Comparison of ENCODE assay signal across 30 mouse cellular contexts in genomic region chr5:139309946-139310345, GRCm38 (mm10). TPM values are rescaled to one million over a fixed set of nuclear protein-coding genes. Genes with fewer than 3 reads are reported as not detected.
DNase-seq lines count a peak whose midpoint lies in the region; ATAC-seq and TF ChIP-seq lines count a peak whose summit lies in the region.
"Had no signal": no experiment of that assay in that cellular context is flagged by ENCODE, and none has a peak within 500 bp of the region (broad histone marks: within the 10 kb centered on the region; RNA-seq: fewer than 3 reads in every experiment).

No protein-coding gene starts in this region.

- no peaks in the 10 kb centered on the region for H3K27me3 ChIP-seq in MEL (ENCODE audit: control insufficient read depth in 1 of 2, insufficient read depth in 2 of 2, low read length in 2 of 2)
- no peaks in the 10 kb centered on the region for H3K27me3 ChIP-seq in intestine, postnatal 0 days (replicated peaks; ENCODE audit: control insufficient read depth, insufficient read depth, low read length)
- no peaks in the 10 kb centered on the region for H3K27me3 ChIP-seq in small intestine, adult 2 months (ENCODE audit: control insufficient read depth, insufficient read depth, low read length)
- H3K27me3 ChIP-seq: hindbrain, embryonic 12.5 days; kidney, embryonic 15.5 days; limb, embryonic 13.5 days; liver, embryonic 12.5 days; megakaryocyte, embryonic 14.5 days; midbrain, embryonic 15.5 days; neural tube, embryonic 15.5 days had no signal

- WGBS in intestine, postnatal 0 days = 56% methylated on average over 3 of the region's 3 CpGs
- WGBS in small intestine, adult 2 months = 57% methylated on average over 3 of the region's 3 CpGs

- H3K79me2 ChIP-seq in MEL (ENCODE audit: control insufficient read depth, insufficient read depth, low read length, poor library complexity) = peaks cover 7% of the 10 kb centered on the region; the same call in 1 of the 2 replicates

- no peak overlapping the region for H3K4me3 ChIP-seq in MEL (ENCODE audit: control insufficient read depth in 1 of 2, insufficient read depth in 1 of 2, low read depth in 2 of 2, low read length in 2 of 2)
- H3K4me3 ChIP-seq in intestine, postnatal 0 days (ENCODE audit: low read depth, low read length) = no peak overlapping the region
- H3K4me3 ChIP-seq in small intestine, adult 2 months (ENCODE audit: low read depth, low read length) = no peak overlapping the region
- H3K4me3 ChIP-seq: embryonic facial prominence, embryonic 10.5 days; hindbrain, embryonic 12.5 days; kidney, embryonic 15.5 days; limb, embryonic 13.5 days; liver, embryonic 12.5 days; megakaryocyte, embryonic 14.5 days; midbrain, embryonic 15.5 days; myocyte; neural tube, embryonic 15.5 days had no signal

- peaks cover 0 to 4% of the 10 kb centered on the region in 2 experiments; a peak in 1 of 4 replicates for H3K4me1 ChIP-seq in MEL (ENCODE audit: control insufficient read depth in 1 of 2, insufficient read depth in 2 of 2, low read length in 2 of 2)
- peaks cover 4% of the 10 kb centered on the region; the same call in 1 of the 2 replicates for H3K4me1 ChIP-seq in intestine, postnatal 0 days (replicated peaks; ENCODE audit: control insufficient read depth, insufficient read depth, low read length)
- peaks cover 39% of the 10 kb centered on the region for H3K4me1 ChIP-seq in small intestine, adult 2 months (ENCODE audit: control insufficient read depth, insufficient read depth, insufficient read length, low read length)
- H3K4me1 ChIP-seq: embryonic facial prominence, embryonic 10.5 days; hindbrain, embryonic 12.5 days; limb, embryonic 13.5 days; midbrain, embryonic 15.5 days; neural tube, embryonic 15.5 days had no signal

- no peak overlapping the region for H3K9ac ChIP-seq in MEL (ENCODE audit: control insufficient read depth, low read depth, low read length, poor library complexity, severe bottlenecking)
- no peak overlapping the region for H3K9ac ChIP-seq in intestine, postnatal 0 days (ENCODE audit: low read depth, low read length)
- H3K9ac ChIP-seq: forebrain, postnatal 0 days; hindbrain, embryonic 12.5 days; kidney, embryonic 15.5 days; limb, embryonic 13.5 days; liver, embryonic 12.5 days; midbrain, embryonic 15.5 days; neural tube, embryonic 15.5 days had no signal

- TF ChIP-seq EP300 in MEL (IDR thresholded peaks at IDR 0.05; ENCODE audit: low read depth in 1 of 2, low read length in 2 of 2) = no peak

- H3K4me2 ChIP-seq in intestine, postnatal 0 days (replicated peaks; ENCODE audit: low read depth) = no peak overlapping the region
- H3K4me2 ChIP-seq: hindbrain, embryonic 12.5 days; kidney, embryonic 15.5 days; limb, embryonic 13.5 days; liver, embryonic 12.5 days; midbrain, embryonic 15.5 days; neural tube, embryonic 15.5 days had no signal

- no peaks in the 10 kb centered on the region for H3K9me3 ChIP-seq in MEL (replicated peaks; ENCODE audit: insufficient read depth, low read length)
- H3K9me3 ChIP-seq in intestine, postnatal 0 days (ENCODE audit: control insufficient read depth) = no peaks in the 10 kb centered on the region
- H3K9me3 ChIP-seq: G1E; hindbrain, embryonic 12.5 days; kidney, embryonic 15.5 days; limb, embryonic 13.5 days; liver, embryonic 12.5 days; megakaryocyte, embryonic 14.5 days; midbrain, embryonic 15.5 days; neural tube, embryonic 15.5 days had no signal

- DNase-seq in CD4-positive helper T cell, adult 2 months (ENCODE audit: low read depth, low spot score) = peak; percentile 51
- DNase-seq in MEL (ENCODE audit: low read depth, low spot score) = peak; percentile 19
- DNase-seq in c-Kit-positive CD71-positive TER-119-positive erythroid progenitor cells, embryonic 14.5 days (ENCODE audit: low spot score) = no peak
- no peak for DNase-seq in thymus, postnatal 0 days (ENCODE audit: low spot score)
- DNase-seq in testis, postnatal 10 days (ENCODE audit: low spot score) = no peak
- DNase-seq: adrenal gland, adult 8-10 months; cerebellum, adult 8-10 months; forebrain, postnatal 0 days; gastrocnemius, postnatal 25 days; kidney, adult 11 months; kidney, postnatal 36 days; lung, adult 18-20 months; lung, postnatal 10 days; thymus, postnatal 36 days had no signal

- no peak for TF ChIP-seq POLR2A in MEL (IDR thresholded peaks at IDR 0.05; ENCODE audit: control insufficient read depth in 1 of 2, insufficient read depth in 1 of 2, low read depth in 1 of 2, low read length in 2 of 2, poor library complexity in 1 of 2)
- TF ChIP-seq POLR2A in small intestine, adult 2 months (IDR thresholded peaks at IDR 0.05; ENCODE audit: low read depth, low read length) = no peak

- peaks cover 0 to 6% of the 10 kb centered on the region in 2 experiments; a peak in 2 of 4 replicates for H3K36me3 ChIP-seq in MEL (ENCODE audit: control insufficient read depth in 1 of 2, insufficient read depth in 2 of 2, low read length in 2 of 2)
- H3K36me3 ChIP-seq in intestine, postnatal 0 days (ENCODE audit: control insufficient read depth, insufficient read depth) = peaks cover 4% of the 10 kb centered on the region; the same call in 1 of the 2 replicates
- H3K36me3 ChIP-seq in small intestine, adult 2 months (ENCODE audit: control insufficient read depth, insufficient read depth, low read length) = peaks cover 18% of the 10 kb centered on the region
- H3K36me3 ChIP-seq: embryonic facial prominence, embryonic 10.5 days; G1E; hindbrain, embryonic 12.5 days; kidney, embryonic 15.5 days; limb, embryonic 13.5 days; liver, embryonic 12.5 days; midbrain, embryonic 15.5 days had no signal

- H3K27ac ChIP-seq in MEL (ENCODE audit: control insufficient read depth, low read depth, low read length) = no peak overlapping the region
- no peak overlapping the region for H3K27ac ChIP-seq in intestine, postnatal 0 days (ENCODE audit: low read depth, low read length)
- H3K27ac ChIP-seq in small intestine, adult 2 months (ENCODE audit: insufficient read depth, low read depth, low read length) = peak overlapping the region; percentile 47; the same call in 1 of the 2 replicates
- H3K27ac ChIP-seq: embryonic facial prominence, embryonic 10.5 days; hindbrain, embryonic 12.5 days; kidney, embryonic 15.5 days; limb, embryonic 13.5 days; liver, embryonic 12.5 days; midbrain, embryonic 15.5 days; neural tube, embryonic 15.5 days had no signal

- TF ChIP-seq RAD21 in MEL (IDR thresholded peaks at IDR 0.05; ENCODE audit: low read depth, low read length) = no peak

- peak; percentile 65 for ATAC-seq in intestine, postnatal 0 days
- ATAC-seq: forebrain, postnatal 0 days; liver, embryonic 12.5 days; midbrain, embryonic 15.5 days had no signal

- no peak for TF ChIP-seq CTCF in MEL (IDR thresholded peaks at IDR 0.05 in 2 of 3, conservative IDR thresholded peaks at IDR 0.05 in 1 of 3; ENCODE audit: control insufficient read depth in 1 of 3, insufficient read depth in 1 of 3, low read depth in 2 of 3, low read length in 3 of 3, poor library complexity in 1 of 3, severe bottlenecking in 1 of 3)
- no peak for TF ChIP-seq CTCF in intestine, postnatal 0 days (IDR thresholded peaks at IDR 0.05; ENCODE audit: low read depth)
- no peak for TF ChIP-seq CTCF in small intestine, adult 2 months (IDR thresholded peaks at IDR 0.05; ENCODE audit: extremely low read depth, insufficient read length, insufficient replicate concordance, low read depth, low read length)

TF ChIP-seq in MEL, 35 proteins besides CTCF, POLR2A, EP300 and RAD21:
- TF ChIP-seq GATA1 (IDR thresholded peaks at IDR 0.05; ENCODE audit: low read depth, low read length) (no peak), MEF2A (IDR thresholded peaks at IDR 0.05; ENCODE audit: extremely low read depth, insufficient replicate concordance, low read depth, low read length, poor library complexity, severe bottlenecking) (no peak), MAFK (IDR thresholded peaks at IDR 0.05; ENCODE audit: borderline replicate concordance, low read depth, low read length) (no peak), JUND (IDR thresholded peaks at IDR 0.05; ENCODE audit: low read depth, low read length) (no peak), ZC3H11A (IDR thresholded peaks at IDR 0.05; ENCODE audit: low read depth, low read length) (no peak), USF1 (IDR thresholded peaks at IDR 0.05; ENCODE audit: low read depth, low read length) (no peak), E2F4 (IDR thresholded peaks at IDR 0.05; ENCODE audit: borderline replicate concordance, low read depth, low read length) (no peak), BHLHE40 (IDR thresholded peaks at IDR 0.05; ENCODE audit: borderline replicate concordance, low read depth, low read length) (no peak)

RNA-seq across cellular contexts. Expression of gene Adap1, which starts 15.5 kb away (rescaled TPM):
- 38.3 and 52.9 TPM in 2 replicates for total RNA-seq in MEL (2012; rRNA removed)
- 10 to 100 TPM in 1 of 2 experiments, not detected in 1; 59.8 TPM for polyA plus RNA-seq in MEL (2012; ENCODE audit: insufficient read depth in 1 of 2, insufficient read length in 2 of 2, low read depth in 1 of 2, low replicate concordance in 2 of 2, missing spikeins in 1 of 2)
- 33.4 and 33.8 TPM in 2 replicates for polyA plus RNA-seq in intestine, postnatal 0 days (2015; fragmentation: Nextera tagmentation; extraction: Ambion mirVana)
- polyA plus RNA-seq in small intestine, adult 2 months (2012; rRNA removed) = 57.8 and 234 TPM in 2 replicates
- polyA plus RNA-seq in thymus, postnatal 0 days (2015; fragmentation: Nextera tagmentation; extraction: Ambion mirVana) = 3.1 TPM in 2 replicates

RNA-seq across cellular contexts. Expression of gene Cox19, which starts 41.3 kb away (rescaled TPM):
- 49.1 and 53.0 TPM in 2 replicates for total RNA-seq in MEL (2012; rRNA removed)
- polyA plus RNA-seq in MEL (2012; ENCODE audit: insufficient read depth in 1 of 2, insufficient read length in 2 of 2, low read depth in 1 of 2, low replicate concordance in 2 of 2, missing spikeins in 1 of 2) = 10 to 100 TPM in 1 of 2 experiments, not detected in 1; 73.2 TPM
- 181 and 184 TPM in 2 replicates for polyA plus RNA-seq in intestine, postnatal 0 days (2015; fragmentation: Nextera tagmentation; extraction: Ambion mirVana)
- 58.8 and 104 TPM in 2 replicates for polyA plus RNA-seq in small intestine, adult 2 months (2012; rRNA removed)
- polyA plus RNA-seq in thymus, postnatal 0 days (2015; fragmentation: Nextera tagmentation; extraction: Ambion mirVana) = 110 and 112 TPM in 2 replicates

RNA-seq across cellular contexts. Expression of gene Cyp2w1, which starts 42.5 kb away (rescaled TPM):
- total RNA-seq in MEL (2012; rRNA removed) = not detected in 2 replicates
- not detected for polyA plus RNA-seq in MEL (2012; ENCODE audit: insufficient read depth in 1 of 2, insufficient read length in 2 of 2, low read depth in 1 of 2, low replicate concordance in 2 of 2, missing spikeins in 1 of 2)
- 15.8 and 18.1 TPM in 2 replicates for polyA plus RNA-seq in intestine, postnatal 0 days (2015; fragmentation: Nextera tagmentation; extraction: Ambion mirVana)
- 0.32 and 2.0 TPM in 2 replicates for polyA plus RNA-seq in small intestine, adult 2 months (2012; rRNA removed)
- polyA plus RNA-seq in thymus, postnatal 0 days (2015; fragmentation: Nextera tagmentation; extraction: Ambion mirVana) = not detected in 2 replicates
- total RNA-seq: adrenal gland, adult 8-10 months; forebrain, postnatal 0 days; G1E; gastrocnemius, postnatal 25 days; heart, adult 8-10 months; heart, postnatal 25 days; left cerebral cortex, postnatal 25 days had no signal
- polyA plus RNA-seq: embryonic facial prominence, embryonic 10.5 days; forebrain, postnatal 0 days; G1E; heart, embryonic 14.5 days; liver, embryonic 12.5 days; myocyte; neural tube, embryonic 15.5 days had no signal

RNA-seq across cellular contexts. Expression of gene Get4, which starts 57.8 kb away (rescaled TPM):
- total RNA-seq in MEL (2012; rRNA removed) = 108 and 117 TPM in 2 replicates
- 100 to 1,000 TPM in 1 of 2 experiments, not detected in 1; 180 TPM for polyA plus RNA-seq in MEL (2012; ENCODE audit: insufficient read depth in 1 of 2, insufficient read length in 2 of 2, low read depth in 1 of 2, low replicate concordance in 2 of 2, missing spikeins in 1 of 2)
- polyA plus RNA-seq in intestine, postnatal 0 days (2015; fragmentation: Nextera tagmentation; extraction: Ambion mirVana) = 127 and 129 TPM in 2 replicates
- 82.6 and 240 TPM in 2 replicates for polyA plus RNA-seq in small intestine, adult 2 months (2012; rRNA removed)
- 184 and 200 TPM in 2 replicates for polyA plus RNA-seq in thymus, postnatal 0 days (2015; fragmentation: Nextera tagmentation; extraction: Ambion mirVana)

Comparison
In these comparisons a context has a peak if more than half of its experiments do, and no peak if none do; other contexts are left out.
1. DNase-seq: peak in CD4-positive helper T cell, adult 2 months (single experiment) and MEL (single experiment); none in c-Kit-positive CD71-positive TER-119-positive erythroid progenitor cells, embryonic 14.5 days (single experiment), thymus, postnatal 0 days (single experiment) and testis, postnatal 10 days (single experiment).